9 mouse cellular contexts compared by ENCODE assay signal in genomic region chr13:60308062-60308801, GRCm38 (mm10).
DNase-seq lines count a peak whose midpoint lies in the region; ATAC-seq lines count a peak whose summit lies in the region.
"Had no signal": no experiment of that assay in that cellular context is flagged by ENCODE, and none has a peak within 500 bp of the region (broad histone marks: within the 10 kb centered on the region; RNA-seq: fewer than 3 reads in every experiment).

No protein-coding gene starts in this region.

- H3K9ac ChIP-seq in embryonic facial prominence, embryonic 15.5 days = no peak overlapping the region
- 0 out of 2 replicates have a peak overlapping the region, but pooled peaks have one; percentile 13 for H3K9ac ChIP-seq in kidney, embryonic 16.5 days (replicated peaks; ENCODE audit: low read length)
- H3K9ac ChIP-seq in neural tube, embryonic 11.5 days (ENCODE audit: low read length) = no peak overlapping the region
- no peak overlapping the region for H3K9ac ChIP-seq in forebrain, embryonic 11.5 days (ENCODE audit: low read length)
- H3K9ac ChIP-seq: liver, embryonic 13.5 days had no signal

- H3K4me1 ChIP-seq in heart, embryonic 10.5 days = peaks cover 20% of the 10 kb centered on the region
- H3K4me1 ChIP-seq in embryonic facial prominence, embryonic 15.5 days = peaks cover 19% of the 10 kb centered on the region
- peaks cover 14% of the 10 kb centered on the region; the same call in 1 of the 2 replicates for H3K4me1 ChIP-seq in kidney, embryonic 16.5 days (ENCODE audit: insufficient read depth, low read length)
- peaks cover 4% of the 10 kb centered on the region; the same call in 1 of the 2 replicates for H3K4me1 ChIP-seq in neural tube, embryonic 11.5 days (ENCODE audit: control insufficient read depth, insufficient read depth, low read length)
- no peaks in the 10 kb centered on the region for H3K4me1 ChIP-seq in forebrain, embryonic 11.5 days (replicated peaks; ENCODE audit: control insufficient read depth, insufficient read depth, low read length)
- H3K4me1 ChIP-seq: liver, embryonic 13.5 days had no signal

- no peaks in the 10 kb centered on the region for H3K9me3 ChIP-seq in heart, embryonic 10.5 days
- no peaks in the 10 kb centered on the region for H3K9me3 ChIP-seq in embryonic facial prominence, embryonic 15.5 days (replicated peaks)
- no peaks in the 10 kb centered on the region for H3K9me3 ChIP-seq in kidney, embryonic 16.5 days (ENCODE audit: low read length)
- H3K9me3 ChIP-seq in neural tube, embryonic 11.5 days (ENCODE audit: control insufficient read depth, low read length) = no peaks in the 10 kb centered on the region
- no peaks in the 10 kb centered on the region for H3K9me3 ChIP-seq in forebrain, embryonic 11.5 days (ENCODE audit: control insufficient read depth, low read length)
- H3K9me3 ChIP-seq: liver, embryonic 13.5 days had no signal

- intact Hi-C loops in heart, postnatal 25 days (cut with DNase I) = no loop called here

- peak overlapping the region; percentile 15; the same call in 1 of the 2 replicates for H3K4me3 ChIP-seq in heart, embryonic 10.5 days
- no peak overlapping the region for H3K4me3 ChIP-seq in embryonic facial prominence, embryonic 15.5 days (replicated peaks)
- no peak overlapping the region for H3K4me3 ChIP-seq in kidney, embryonic 16.5 days (ENCODE audit: low read length)
- no peak overlapping the region for H3K4me3 ChIP-seq in neural tube, embryonic 11.5 days (ENCODE audit: low read depth, low read length)
- no peak overlapping the region for H3K4me3 ChIP-seq in forebrain, embryonic 11.5 days (ENCODE audit: low read depth, low read length)
- H3K4me3 ChIP-seq: liver, embryonic 13.5 days had no signal

- H3K27me3 ChIP-seq in heart, embryonic 10.5 days (ENCODE audit: insufficient read depth, poor library complexity, severe bottlenecking) = no peaks in the 10 kb centered on the region
- H3K27me3 ChIP-seq in embryonic facial prominence, embryonic 15.5 days = no peaks in the 10 kb centered on the region
- no peaks in the 10 kb centered on the region for H3K27me3 ChIP-seq in kidney, embryonic 16.5 days (ENCODE audit: insufficient read depth, low read length)
- H3K27me3 ChIP-seq in neural tube, embryonic 11.5 days (ENCODE audit: control insufficient read depth, insufficient read depth, low read length) = no peaks in the 10 kb centered on the region
- no peaks in the 10 kb centered on the region for H3K27me3 ChIP-seq in forebrain, embryonic 11.5 days (ENCODE audit: control insufficient read depth, insufficient read depth, low read length)
- H3K27me3 ChIP-seq: liver, embryonic 13.5 days had no signal

- H3K27ac ChIP-seq in heart, embryonic 10.5 days = peak overlapping the region; percentile 63
- H3K27ac ChIP-seq in embryonic facial prominence, embryonic 15.5 days (replicated peaks) = peak overlapping the region; percentile 76
- H3K27ac ChIP-seq in kidney, embryonic 16.5 days (ENCODE audit: low read length) = peak overlapping the region; percentile 39
- H3K27ac ChIP-seq in neural tube, embryonic 11.5 days (ENCODE audit: low read depth, low read length) = no peak overlapping the region
- H3K27ac ChIP-seq in forebrain, embryonic 11.5 days (ENCODE audit: low read depth, low read length) = no peak overlapping the region
- H3K27ac ChIP-seq: liver, embryonic 13.5 days had no signal

- no peak overlapping the region for H3K4me2 ChIP-seq in embryonic facial prominence, embryonic 15.5 days (replicated peaks)
- no peak overlapping the region for H3K4me2 ChIP-seq in kidney, embryonic 16.5 days (replicated peaks; ENCODE audit: low read depth, low read length)
- no peak overlapping the region for H3K4me2 ChIP-seq in neural tube, embryonic 11.5 days (ENCODE audit: low read depth)
- no peak overlapping the region for H3K4me2 ChIP-seq in forebrain, embryonic 11.5 days (ENCODE audit: low read depth, low read length, severe bottlenecking)
- H3K4me2 ChIP-seq: liver, embryonic 13.5 days had no signal

- H3K36me3 ChIP-seq in heart, embryonic 10.5 days = no peaks in the 10 kb centered on the region
- H3K36me3 ChIP-seq in embryonic facial prominence, embryonic 15.5 days = no peaks in the 10 kb centered on the region
- no peaks in the 10 kb centered on the region for H3K36me3 ChIP-seq in kidney, embryonic 16.5 days (ENCODE audit: insufficient read depth, low read length)
- H3K36me3 ChIP-seq in neural tube, embryonic 11.5 days (ENCODE audit: control insufficient read depth, insufficient read depth, low read length) = no peaks in the 10 kb centered on the region
- H3K36me3 ChIP-seq in forebrain, embryonic 11.5 days (ENCODE audit: control insufficient read depth, insufficient read depth, low read length) = no peaks in the 10 kb centered on the region
- H3K36me3 ChIP-seq: liver, embryonic 13.5 days had no signal

- no peak; the same call in 1 of the 2 replicates for ATAC-seq in embryonic facial prominence, embryonic 15.5 days (ENCODE audit: insufficient number of reproducible peaks, low FRiP score, low TSS enrichment, low read depth)
- ATAC-seq in kidney, embryonic 16.5 days (ENCODE audit: low FRiP score, low TSS enrichment) = peak; percentile 89
- no peak for ATAC-seq in neural tube, embryonic 11.5 days (ENCODE audit: insufficient read depth, low FRiP score, low TSS enrichment)
- ATAC-seq in forebrain, embryonic 11.5 days (replicated peaks; ENCODE audit: low FRiP score) = no peak

- 55% methylated on average over 13 of the region's 13 CpGs for WGBS in heart, embryonic 10.5 days
- 38% methylated on average over 13 of the region's 13 CpGs for WGBS in embryonic facial prominence, embryonic 15.5 days
- WGBS in kidney, embryonic 16.5 days = 31% methylated on average over 13 of the region's 13 CpGs
- 41% methylated on average over 13 of the region's 13 CpGs for WGBS in neural tube, embryonic 11.5 days
- WGBS in forebrain, embryonic 11.5 days = 71% methylated on average over 13 of the region's 13 CpGs

- DNase-seq in heart, embryonic 10.5 days (ENCODE audit: low spot score) = no peak
- DNase-seq in heart, postnatal 25 days (ENCODE audit: low spot score) = no peak
- peak; percentile 55 for DNase-seq in neural tube, embryonic 11.5 days (ENCODE audit: low spot score)
- DNase-seq in ovary, postnatal 36 days (ENCODE audit: low spot score) = no peak
- no peak for DNase-seq in thymus, postnatal 10 days (ENCODE audit: low spot score in 2 of 2)
- DNase-seq in forebrain, embryonic 11.5 days (ENCODE audit: low spot score) = no peak
- DNase-seq: liver, embryonic 13.5 days had no signal

Comparison
In these comparisons a context has a peak if more than half of its experiments do, and no peak if none do; other contexts are left out.
1. H3K27ac ChIP-seq: peak in heart, embryonic 10.5 days (single experiment), embryonic facial prominence, embryonic 15.5 days (single experiment) and kidney, embryonic 16.5 days (single experiment); none in neural tube, embryonic 11.5 days (single experiment) and forebrain, embryonic 11.5 days (single experiment).